Mouse (Mus musculus) erythroblast, embryonic 14.5 days (primary cell): ENCODE data around the gene Rnf207. TPM values are rescaled to one million over a fixed set of nuclear protein-coding genes. Genes with fewer than 3 reads are reported as not detected.
A peak's percentile ranks its signal among the peaks of the same experiment; 100 is the strongest.

Experiments used
- H3K27me3 ChIP-seq: 2 replicates; pipeline ENCODE4 v1.6.1; 2012; ENCODE audit warnings: inconsistent platforms; ENCODE audit not compliant: control insufficient read depth
- H3K36me3 ChIP-seq: 2 replicates; pipeline ENCODE4 v1.6.1; 2012; ENCODE audit warnings: mild to moderate bottlenecking, inconsistent platforms; ENCODE audit not compliant: control insufficient read depth
- H3K4me1 ChIP-seq: 2 replicates; pipeline ENCODE4 v1.6.1; 2012; ENCODE audit warnings: inconsistent platforms; ENCODE audit not compliant: control insufficient read depth
- H3K4me3 ChIP-seq: replicated peaks from 2 replicates; pipeline ENCODE3; 2012; ENCODE audit warnings: moderate library complexity, mild to moderate bottlenecking, inconsistent platforms
- H3K9me3 ChIP-seq: 2 replicates; pipeline ENCODE4 v1.6.1; 2012; ENCODE audit warnings: low read length, inconsistent platforms, mixed read lengths; ENCODE audit not compliant: control insufficient read depth
- GATA1 ChIP-seq: IDR thresholded peaks from 2 replicates; pipeline ENCODE4 v1.6.1; 2012; ENCODE audit warnings: low read length, inconsistent platforms, mixed read lengths
- TAL1 ChIP-seq: IDR thresholded peaks from 3 replicates; pipeline ENCODE4 v1.6.1; 2012; ENCODE audit warnings: low read length, inconsistent platforms, mixed read lengths
- polyA plus RNA-seq: library from polyadenylated mRNA; stranded (reverse); fragments of >175 nt; gene quantifications from 2 replicates; pipeline ENCODE4 v1.2.3, GENCODE M21; 2012

The Rnf207 gene
- polyA plus RNA-seq, 1 experiment = 0.01 TPM

GRCm38 (mm10) chr4:152271334-152271733, 47.5 kb downstream of the Rnf207 start:
- H3K4me3 ChIP-seq = no peak overlapping the region
- H3K9me3 ChIP-seq = no peaks in the 10 kb centered on the region
- H3K4me1 ChIP-seq = no peaks in the 10 kb centered on the region; the same call in none of the 2 replicates
- peaks cover 2% of the 10 kb centered on the region; the same call in 1 of the 2 replicates for H3K36me3 ChIP-seq
- H3K27me3 ChIP-seq = peaks cover 42% of the 10 kb centered on the region
- no peak for TF ChIP-seq TAL1
- TF ChIP-seq GATA1 = no peak

GRCm38 (mm10) chr4:152270599-152270998, 48.2 kb downstream of the Rnf207 start:
- Histone ChIP-seq H3K4me1 (no peaks in the 10 kb centered on the region; the same call in none of the 2 replicates), H3K36me3 (peaks cover 2% of the 10 kb centered on the region; the same call in 1 of the 2 replicates), H3K27me3 (peaks cover 34% of the 10 kb centered on the region), H3K4me3 (no peak overlapping the region), H3K9me3 (no peaks in the 10 kb centered on the region)
- TF ChIP-seq GATA1 (no peak), TAL1 (no peak)

DNA sequence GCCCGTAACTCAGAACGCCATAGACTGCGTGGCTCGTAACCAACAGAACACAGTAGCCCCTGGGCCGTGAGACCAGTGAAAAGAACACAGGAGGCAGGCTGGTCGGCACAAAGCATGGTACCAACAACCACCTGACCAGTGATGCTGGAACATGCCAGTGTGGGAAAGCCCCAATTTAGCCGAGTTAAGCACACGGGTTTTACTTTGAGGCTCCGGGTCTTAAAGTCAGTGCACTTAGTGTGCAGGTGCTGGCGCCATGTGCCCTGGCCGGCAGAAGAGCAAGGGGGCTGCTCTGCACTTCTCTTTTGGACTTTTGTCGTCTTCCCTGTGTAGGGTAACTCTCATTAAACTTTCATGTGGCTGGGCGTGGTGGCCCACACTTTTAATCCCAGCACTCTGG, 48.8 kb downstream of the Rnf207 start:
- Histone ChIP-seq H3K27me3 (peaks cover 28% of the 10 kb centered on the region), H3K4me3 (no peak overlapping the region), H3K36me3 (peaks cover 2% of the 10 kb centered on the region; the same call in 1 of the 2 replicates), H3K4me1 (peaks cover under 1% of the 10 kb centered on the region), H3K9me3 (no peaks in the 10 kb centered on the region)
- TF ChIP-seq GATA1 (no peak), TAL1 (no peak)

GRCm38 (mm10) chr4:152267748-152268369, 50.9 kb downstream of the Rnf207 start:
- Histone ChIP-seq H3K27me3 (peaks cover 7% of the 10 kb centered on the region), H3K4me1 (peaks cover 22% of the 10 kb centered on the region), H3K9me3 (no peaks in the 10 kb centered on the region), H3K36me3 (peaks cover 2% of the 10 kb centered on the region; the same call in 1 of the 2 replicates), H3K4me3 (no peak overlapping the region)
- TF ChIP-seq GATA1 (no peak), TAL1 (no peak)

- Histone ChIP-seq H3K36me3 (peaks cover 2% of the 10 kb centered on the region; the same call in 1 of the 2 replicates), H3K4me1 (peaks cover 37% of the 10 kb centered on the region), H3K4me3 (no peak overlapping the region), H3K9me3 (no peaks in the 10 kb centered on the region), H3K27me3 (no peaks in the 10 kb centered on the region)
- no peak for TF ChIP-seq TAL1
- TF ChIP-seq GATA1 = no peak
Measured at GRCm38 (mm10) chr4:152266236-152266895, 52.4 kb downstream of the Rnf207 start.

- H3K9me3 ChIP-seq = no peaks in the 10 kb centered on the region
- H3K4me3 ChIP-seq = no peak overlapping the region
- peaks cover 2% of the 10 kb centered on the region; the same call in 1 of the 2 replicates for H3K36me3 ChIP-seq
- TF ChIP-seq GATA1 (no peak), TAL1 (no peak)
- H3K4me1 ChIP-seq = peaks cover 39% of the 10 kb centered on the region
- H3K27me3 ChIP-seq = no peaks in the 10 kb centered on the region
Measured at GRCm38 (mm10) chr4:152265791-152266190, 53.0 kb downstream of the Rnf207 start.

DNA sequence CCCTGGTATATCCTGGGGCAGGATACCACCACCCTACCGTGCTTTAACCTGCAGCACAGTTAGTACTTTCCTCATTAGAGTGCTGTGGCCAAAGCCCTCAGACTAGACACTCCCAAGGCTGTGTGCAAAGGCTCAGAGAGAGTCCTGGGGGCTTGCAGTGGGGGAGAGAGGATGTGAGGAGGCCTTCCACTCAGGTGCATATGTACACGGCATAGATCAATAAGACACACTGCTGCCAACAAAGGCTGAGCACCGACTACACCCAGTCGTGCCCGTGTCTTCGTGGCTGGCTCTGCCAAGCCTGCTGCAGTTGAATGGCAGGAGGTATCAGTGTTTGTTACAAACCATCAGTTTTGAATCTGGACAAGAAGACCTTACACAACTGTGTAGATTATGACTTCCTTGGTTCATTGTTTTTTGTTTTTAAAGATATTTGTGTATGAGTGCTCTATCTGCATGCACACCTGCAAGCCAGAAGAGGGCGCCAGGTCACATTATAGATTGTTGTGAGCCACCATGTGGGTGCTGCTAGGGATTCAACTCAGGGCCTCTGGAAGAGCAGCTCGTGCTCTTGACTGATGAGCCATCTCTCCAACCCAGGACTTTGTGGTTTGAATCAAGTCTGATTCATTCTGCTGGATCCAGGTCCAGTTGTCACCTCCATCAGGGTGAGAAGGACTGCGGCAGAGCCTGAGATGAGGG, 53.8 kb downstream of the Rnf207 start:
- H3K4me1 ChIP-seq = peaks cover 42% of the 10 kb centered on the region
- H3K27me3 ChIP-seq = no peaks in the 10 kb centered on the region
- H3K4me3 ChIP-seq = no peak overlapping the region
- no peaks in the 10 kb centered on the region for H3K9me3 ChIP-seq
- TF ChIP-seq TAL1 (no peak), GATA1 (no peak)
- peaks cover 2% of the 10 kb centered on the region; the same call in 1 of the 2 replicates for H3K36me3 ChIP-seq

GRCm38 (mm10) chr4:152264177-152264530, 54.6 kb downstream of the Rnf207 start:
- Histone ChIP-seq H3K9me3 (no peaks in the 10 kb centered on the region), H3K36me3 (peaks cover 2% of the 10 kb centered on the region; the same call in 1 of the 2 replicates), H3K4me3 (peak overlapping the region; percentile 28), H3K27me3 (no peaks in the 10 kb centered on the region), H3K4me1 (peaks cover 42% of the 10 kb centered on the region)
- TF ChIP-seq TAL1 = no peak
- TF ChIP-seq GATA1 = no peak
